Mouse (Mus musculus) CD8-positive naive resting alpha-beta T cell, adult 2 months (primary cell): ENCODE measurements around the gene 1700067K01Rik.
"Not testable (repeated sequence)": the region's sequence is repeated elsewhere in the genome, so short reads cannot be mapped to it uniquely, and the experiment has no call there.

Experiments
- DNase-seq, 2 experiments: peaks; one replicate each; pipeline ENCODE4 v3.0.0; 2022; ENCODE audit warnings: low read depth in 2 of 2, low spot score in 2 of 2

Gene 1700067K01Rik

GRCm38 (mm10) chr8:83982449-83982848 is 18.9 kb upstream of the 1700067K01Rik start:
- DNase-seq: no peak

GRCm38 (mm10) chr8:83983222-83983621 is 18.1 kb upstream of the 1700067K01Rik start:
- DNase-seq: not testable (repeated sequence)

GRCm38 (mm10) chr8:83989243-83989642 is 12.1 kb upstream of the 1700067K01Rik start:
- no peak for DNase-seq

DNA sequence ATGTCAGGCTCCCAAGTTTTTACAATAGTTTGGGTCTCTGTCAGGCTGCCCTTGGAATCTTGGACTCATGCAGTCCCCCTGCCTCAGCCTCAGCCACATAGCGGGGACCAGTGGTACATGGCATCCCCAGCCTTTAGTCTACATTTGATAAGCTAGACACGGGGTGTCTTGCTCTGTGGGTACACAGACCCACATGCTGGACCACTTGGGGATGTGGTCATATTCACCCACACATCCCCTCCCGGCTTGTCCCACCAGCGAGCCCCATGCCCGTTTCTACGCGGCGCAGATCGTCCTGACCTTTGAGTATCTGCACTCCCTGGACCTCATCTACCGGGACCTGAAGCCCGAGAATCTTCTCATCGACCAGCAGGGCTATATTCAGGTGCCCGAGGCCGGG is 11.1 kb upstream of the 1700067K01Rik start:
- DNase-seq: no peak

GRCm38 (mm10) chr8:83992488-83992887 is 8.8 kb upstream of the 1700067K01Rik start:
- DNase-seq: no peak

GRCm38 (mm10) chr8:83994030-83994429 is 7.3 kb upstream of the 1700067K01Rik start:
- DNase-seq: no peak

DNA sequence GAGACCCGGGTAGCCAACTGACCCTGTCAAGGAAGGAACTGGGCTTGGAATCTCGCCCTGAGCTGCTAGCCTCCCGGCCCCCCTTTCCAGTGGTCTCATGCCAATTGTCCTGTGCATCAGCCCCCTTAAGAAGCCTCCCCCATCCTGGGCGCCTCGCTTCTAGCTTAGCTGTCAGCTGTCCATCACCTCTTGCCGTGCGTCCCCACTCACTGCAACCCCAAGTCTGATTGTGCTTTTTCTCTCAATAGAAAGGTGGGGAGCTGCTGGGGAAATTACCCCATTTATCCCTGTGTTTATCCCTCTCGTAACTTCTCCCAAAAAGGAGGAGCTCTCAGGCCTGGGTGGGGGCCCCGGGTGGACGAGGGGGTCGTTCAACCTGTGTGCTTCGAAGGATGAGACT is 5.3 kb upstream of the 1700067K01Rik start:
- no peak for DNase-seq

GRCm38 (mm10) chr8:83996567-83997505 is 4.5 kb upstream of the 1700067K01Rik start:
- DNase-seq: peak; percentile 38 to 44

DNA sequence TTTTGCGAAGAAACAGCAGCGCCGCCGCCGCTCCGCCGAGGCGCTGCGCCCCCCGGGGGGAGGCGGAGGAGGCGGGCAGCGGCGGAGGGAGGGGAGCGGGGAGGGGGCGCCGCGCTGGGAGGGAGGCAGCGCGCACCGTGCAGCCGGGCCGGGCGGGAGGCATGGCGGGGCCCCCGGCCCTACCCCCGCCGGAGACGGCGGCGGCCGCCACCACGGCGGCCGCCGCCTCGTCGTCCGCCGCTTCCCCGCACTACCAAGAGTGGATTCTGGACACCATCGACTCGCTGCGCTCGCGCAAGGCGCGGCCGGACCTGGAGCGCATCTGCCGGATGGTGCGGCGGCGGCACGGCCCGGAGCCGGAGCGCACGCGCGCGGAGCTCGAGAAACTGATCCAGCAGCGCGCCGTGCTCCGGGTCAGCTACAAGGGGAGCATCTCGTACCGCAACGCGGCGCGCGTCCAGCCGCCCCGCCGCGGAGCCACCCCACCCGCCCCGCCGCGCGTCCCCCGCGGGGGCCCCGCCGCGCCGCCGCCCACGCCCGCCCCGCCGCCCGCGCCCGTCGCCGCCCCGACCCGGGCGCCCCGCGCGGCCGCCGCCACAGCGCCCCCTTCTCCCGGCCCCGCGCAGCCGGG is 3.7 kb upstream of the 1700067K01Rik start, which contains the start of gene Samd1:
Gene Samd1 (plus strand): TSS at position 162 of the 631 bp plus-strand sequence.
- DNase-seq: peak in 1 of 2 experiments; percentile 30

DNA sequence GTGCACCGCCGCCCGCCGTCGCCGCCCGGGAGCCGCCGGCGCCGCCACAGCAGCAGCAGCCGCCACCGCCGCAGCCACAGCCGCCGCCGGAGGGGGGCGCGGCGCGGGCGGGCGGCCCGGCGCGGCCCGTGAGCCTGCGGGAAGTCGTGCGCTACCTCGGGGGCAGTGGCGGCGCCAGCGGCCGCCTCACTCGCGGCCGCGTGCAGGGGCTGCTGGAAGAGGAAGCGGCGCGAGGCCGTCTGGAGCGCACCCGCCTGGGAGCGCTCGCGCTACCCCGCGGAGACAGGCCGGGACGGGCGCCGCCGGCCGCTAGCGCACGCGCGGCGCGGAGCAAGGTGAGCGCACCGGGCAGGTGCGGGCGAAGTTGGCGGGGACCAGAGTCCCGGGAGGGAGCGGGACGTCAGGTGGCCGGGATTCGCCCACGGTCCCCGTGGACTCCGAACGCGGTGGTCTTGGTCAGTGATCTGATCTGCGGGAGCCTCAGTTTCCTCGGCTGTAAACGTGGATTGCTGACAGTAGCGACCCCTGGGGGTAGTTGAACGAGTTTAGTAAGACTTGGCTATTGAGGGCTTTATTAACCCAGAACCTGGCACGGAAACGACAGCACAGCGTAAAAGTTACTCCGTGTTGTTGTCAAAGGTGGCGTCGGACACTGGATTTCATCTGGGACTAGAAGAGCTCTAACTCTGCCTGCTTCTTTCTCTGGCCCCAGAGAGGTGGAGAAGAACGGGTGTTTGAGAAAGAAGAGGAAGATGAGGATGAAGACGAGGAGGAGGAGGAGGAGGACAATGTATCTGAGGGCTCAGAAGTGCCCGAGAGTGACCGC is 2.9 kb upstream of the 1700067K01Rik start:
- DNase-seq: peak; percentile 44 to 70

- no peak for DNase-seq
Measured at GRCm38 (mm10) chr8:83999057-83999705, 2.1 kb upstream of the 1700067K01Rik start.

GRCm38 (mm10) chr8:83999825-84000224 is 1.5 kb upstream of the 1700067K01Rik start:
- no peak for DNase-seq

- no peak for DNase-seq
Measured at GRCm38 (mm10) chr8:84002957-84003611, 1.8 kb downstream of the 1700067K01Rik start.

- DNase-seq: no peak
Measured at GRCm38 (mm10) chr8:84003612-84004246, 2.4 kb downstream of the 1700067K01Rik start.

DNA sequence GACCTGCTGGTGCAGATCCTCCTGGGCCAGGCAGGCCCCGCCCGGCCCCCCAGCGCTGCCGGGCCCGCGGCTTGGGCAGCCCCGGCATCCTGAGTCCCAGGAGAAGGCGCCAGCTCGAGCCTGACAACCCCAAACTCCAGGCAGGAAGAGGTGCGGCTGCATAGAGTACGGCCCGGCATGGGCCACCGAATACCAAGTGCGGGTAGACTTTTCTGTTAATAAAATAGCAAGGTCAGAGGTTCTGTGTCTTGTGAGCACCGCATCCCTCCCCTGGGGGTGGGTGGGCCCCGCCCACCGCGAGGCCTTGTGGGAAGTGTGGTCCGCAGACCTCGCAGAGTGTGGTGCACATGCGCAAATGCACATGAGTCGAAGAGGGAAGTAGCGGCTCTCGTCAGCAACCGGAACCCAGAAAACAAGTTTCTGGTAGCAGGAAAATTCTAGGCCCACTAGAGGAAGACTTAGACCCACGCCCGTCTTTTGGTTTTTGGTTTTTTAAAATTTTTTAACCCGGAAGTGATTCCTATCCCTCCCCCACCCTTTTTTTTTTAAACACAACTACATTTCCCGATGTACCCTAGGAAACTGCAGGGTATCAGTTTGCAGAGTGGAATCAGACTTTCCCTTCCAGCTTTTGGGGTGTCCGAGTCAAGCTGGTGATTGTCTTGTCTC is 3.4 kb downstream of the 1700067K01Rik start:
- peak; percentile 86 to 91 for DNase-seq

DNA sequence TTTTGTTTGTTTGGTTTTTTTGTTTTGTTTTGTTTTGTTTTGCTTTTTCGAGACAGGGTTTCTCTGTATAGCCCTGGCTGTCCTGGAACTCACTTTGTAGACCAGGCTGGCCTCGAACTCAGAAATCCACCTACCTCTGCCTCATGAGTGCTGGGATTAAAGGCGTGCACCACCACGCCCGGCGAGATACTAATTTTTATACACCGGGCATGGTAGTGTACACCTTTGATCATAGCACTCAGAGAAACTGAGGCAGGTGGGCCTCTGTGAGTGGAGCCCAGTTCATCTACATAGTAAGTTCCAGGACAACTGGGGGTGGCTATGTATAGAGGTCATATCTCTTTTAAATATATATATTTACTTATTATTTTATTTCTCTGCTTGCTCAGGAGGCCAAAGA is 4.2 kb downstream of the 1700067K01Rik start:
- not testable (repeated sequence) for DNase-seq

DNA sequence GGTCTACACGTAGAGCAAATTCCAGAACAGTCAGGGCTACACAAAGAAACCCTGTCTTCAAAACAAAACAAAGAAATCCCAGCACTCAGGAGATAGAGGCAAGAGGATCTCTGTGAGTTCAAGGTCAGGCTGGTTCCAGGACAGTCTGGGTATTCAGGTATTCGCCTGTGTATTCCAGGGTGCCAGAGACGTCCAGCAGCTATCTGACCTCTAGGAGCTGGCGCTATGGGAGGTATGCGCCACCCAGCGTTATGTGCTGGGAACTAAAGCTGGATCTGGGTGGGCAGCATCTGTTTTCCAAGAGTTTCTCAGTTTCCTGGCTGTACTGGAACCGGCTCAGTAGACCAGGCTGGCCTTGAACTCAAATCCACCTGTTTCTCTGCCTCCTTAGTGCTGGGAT is 7.1 kb downstream of the 1700067K01Rik start:
- no peak for DNase-seq

GRCm38 (mm10) chr8:84009876-84010275 is 8.6 kb downstream of the 1700067K01Rik start:
- DNase-seq: peak; percentile 67 to 77
